Mouse (Mus musculus): Measurements from ENCODE around the gene Med14.

DNA sequence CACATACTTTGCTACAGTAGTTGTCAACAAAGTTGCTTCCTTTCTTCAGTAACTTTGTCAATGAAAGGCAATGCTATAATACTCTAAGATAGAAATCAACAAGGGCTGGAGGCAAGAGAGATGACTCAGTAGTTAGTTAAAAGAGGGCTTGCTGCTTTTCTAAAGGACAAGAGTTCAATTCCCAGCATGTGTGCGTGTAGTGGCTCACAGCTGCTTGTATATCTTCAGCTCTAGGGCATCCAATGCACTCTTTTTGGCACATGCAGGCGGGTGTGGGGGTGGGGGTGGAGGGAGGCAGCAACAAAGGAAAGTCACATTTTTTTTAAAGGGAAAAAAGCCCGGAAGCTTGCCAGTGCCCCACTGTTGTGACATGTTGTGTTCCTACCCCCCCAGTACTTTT, 6.7 kb upstream of the Med14 start:
- no peak for TF ChIP-seq CTCF (IDR thresholded peaks at IDR 0.05; ENCODE audit: control insufficient read depth, insufficient read depth, insufficient replicate concordance, low read depth, low read length)
- no peak for TF ChIP-seq POLR2A (IDR thresholded peaks at IDR 0.05; ENCODE audit: control insufficient read depth, low read depth, low read length)
